Mouse (Mus musculus) neural tube, embryonic 11.5 days (tissue): ENCODE data around the gene Slc36a2. TPM values are rescaled to one million over a fixed set of nuclear protein-coding genes. Genes with fewer than 3 reads are reported as not detected.

Experiments used
- ATAC-seq: fragments of 200-750 bp; cut with Nextera tagmentation; 2 replicates; pipeline ENCODE4 v1.8.0; 2017; ENCODE audit warnings: moderate number of reproducible peaks, mild to moderate bottlenecking, moderate TSS enrichment, moderate library complexity; ENCODE audit not compliant: insufficient read depth, low FRiP score, low TSS enrichment
- DNase-seq: peaks from one replicate; pipeline ENCODE4 v3.0.0-alpha.2; 2015; ENCODE audit warnings: low spot score
- H3K27ac ChIP-seq: fragments of 300-500 bp; sonication (generic); 2 replicates; pipeline ENCODE4 v1.5.1; 2014; ENCODE audit warnings: low read depth, mild to moderate bottlenecking, low read length
- H3K27me3 ChIP-seq: fragments of 300-500 bp; sonication (generic); 2 replicates; pipeline ENCODE4 v1.6.1; 2014; ENCODE audit warnings: mild to moderate bottlenecking, low read length, mixed read lengths; ENCODE audit not compliant: control insufficient read depth, insufficient read depth
- H3K36me3 ChIP-seq: fragments of 300-500 bp; sonication (generic); 2 replicates; pipeline ENCODE4 v1.6.1; 2014; ENCODE audit warnings: mild to moderate bottlenecking, low read length, moderate library complexity, mixed read lengths; ENCODE audit not compliant: control insufficient read depth, insufficient read depth
- H3K4me1 ChIP-seq: fragments of 300-500 bp; sonication (generic); 2 replicates; pipeline ENCODE4 v1.6.1; 2014; ENCODE audit warnings: low read length, mixed read lengths; ENCODE audit not compliant: control insufficient read depth, insufficient read depth
- H3K4me2 ChIP-seq: fragments of 300-500 bp; sonication (generic); 2 replicates; pipeline ENCODE4 v1.6.1; 2014; ENCODE audit warnings: low read depth, mild to moderate bottlenecking, moderate library complexity
- H3K4me3 ChIP-seq: fragments of 300-500 bp; sonication (generic); 2 replicates; pipeline ENCODE4 v1.5.1; 2014; ENCODE audit warnings: low read depth, low read length
- H3K9ac ChIP-seq: fragments of 300-500 bp; sonication (generic); 2 replicates; pipeline ENCODE4 v1.6.1; 2014; ENCODE audit warnings: mild to moderate bottlenecking, low read length
- H3K9me3 ChIP-seq: fragments of 300-500 bp; sonication (generic); 2 replicates; pipeline ENCODE4 v1.6.1; 2016; ENCODE audit warnings: low read length; ENCODE audit not compliant: control insufficient read depth
- WGBS: fragments of 180-500 bp; shearing (Covaris S2); extraction: QIAGEN DNeasy Blood & Tissue Kit; methylation state at CpG from one replicate; pipeline ENCODE4 v1.1.7; 2014; 5-methylcytosine and 5-hydroxymethylcytosine counted together
- polyA plus RNA-seq: library from polyadenylated mRNA; unstranded; fragments of >200 nt; fragmentation: Nextera tagmentation; extraction: Ambion mirVana; gene quantifications from 2 replicates; pipeline ENCODE4 v1.2.1, GENCODE M21; 2014

The Slc36a2 gene
- polyA plus RNA-seq, 1 experiment from 2014 or later, result 0.76 TPM

GRCm38 (mm10) chr11:55151608-55152007, 33.3 kb downstream of the Slc36a2 start, which contains the start of gene Slc36a3:
Slc36a3 (minus strand) TSS chr11:55151708.
- Histone ChIP-seq H3K4me3 (no peak within 1 kb of the TSS), H3K4me1 (no peaks in the 10 kb centered on the region), H3K27ac (no peak within 1 kb of the TSS), H3K36me3 (no peaks in the 10 kb centered on the region), H3K27me3 (no peaks in the 10 kb centered on the region), H3K9me3 (no peaks in the 10 kb centered on the region), H3K4me2 (no peak within 1 kb of the TSS), H3K9ac (no peak within 1 kb of the TSS)
- DNase-seq, result no peak
- 78% methylated on average over 3 of the region's 3 CpGs for WGBS
- ATAC-seq, result no peak

GRCm38 (mm10) chr11:55148461-55148860, 36.4 kb downstream of the Slc36a2 start:
- Histone ChIP-seq H3K9me3 (no peaks in the 10 kb centered on the region), H3K27me3 (no peaks in the 10 kb centered on the region), H3K4me1 (no peaks in the 10 kb centered on the region), H3K27ac (no peak overlapping the region), H3K4me3 (no peak overlapping the region), H3K9ac (no peak overlapping the region), H3K4me2 (no peak overlapping the region), H3K36me3 (no peaks in the 10 kb centered on the region)
- no peak for ATAC-seq
- no peak for DNase-seq
- 80% methylated on average over 4 of the region's 4 CpGs for WGBS

DNA sequence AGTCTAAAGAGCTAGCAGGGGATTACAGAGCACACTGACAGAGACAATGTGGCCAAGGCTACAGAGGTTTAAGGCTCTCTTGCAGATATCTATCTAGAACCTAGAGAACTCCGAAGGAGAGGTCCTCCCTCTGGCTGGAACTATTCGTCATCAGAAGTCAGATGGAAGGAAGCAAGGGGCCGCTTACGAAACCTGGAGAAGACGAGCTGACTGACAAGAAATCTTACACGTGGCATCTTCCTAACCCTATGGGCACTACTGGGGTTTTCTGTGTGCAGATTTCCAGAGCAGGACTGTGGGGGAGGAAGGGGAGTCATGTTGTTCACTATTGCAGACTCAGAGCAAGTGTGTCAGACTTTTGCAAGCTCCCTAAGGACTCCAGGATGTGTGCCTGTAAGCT, 37.5 kb downstream of the Slc36a2 start:
- 73% methylated on average over 6 of the region's 6 CpGs for WGBS
- DNase-seq (no peak), ATAC-seq (no peak)
- no peak overlapping the region for H3K4me3 ChIP-seq
- H3K4me1 ChIP-seq, result no peaks in the 10 kb centered on the region
- H3K27ac ChIP-seq, result no peak overlapping the region
- no peak overlapping the region for H3K9ac ChIP-seq
- H3K4me2 ChIP-seq, result no peak overlapping the region
- no peaks in the 10 kb centered on the region for H3K36me3 ChIP-seq
- no peaks in the 10 kb centered on the region for H3K9me3 ChIP-seq
- no peaks in the 10 kb centered on the region for H3K27me3 ChIP-seq

DNA sequence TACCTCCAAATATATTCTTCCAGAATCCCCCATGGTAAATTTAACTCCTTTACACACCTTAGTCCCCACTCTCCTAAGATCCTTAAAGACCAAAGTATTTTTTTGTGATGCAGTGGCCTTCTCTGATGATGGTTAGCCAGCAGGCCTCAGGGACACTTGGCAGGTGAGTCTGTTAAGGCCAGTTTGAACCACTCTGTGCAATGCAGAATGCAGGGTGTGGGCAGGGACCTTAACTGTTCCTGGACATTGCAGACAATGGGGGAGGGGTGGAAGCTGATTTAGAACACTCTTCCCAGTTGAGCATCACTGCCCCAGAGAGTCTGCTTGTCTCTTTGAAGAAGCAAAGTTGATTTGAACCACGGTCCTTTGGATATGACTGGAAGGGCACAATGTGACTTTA, 38.0 kb downstream of the Slc36a2 start:
- H3K36me3 ChIP-seq, result no peaks in the 10 kb centered on the region
- H3K27ac ChIP-seq, result no peak overlapping the region
- no peak overlapping the region for H3K4me2 ChIP-seq
- no peaks in the 10 kb centered on the region for H3K4me1 ChIP-seq
- no peak for DNase-seq
- H3K9ac ChIP-seq, result no peak overlapping the region
- no peak overlapping the region for H3K4me3 ChIP-seq
- no peak for ATAC-seq
- 63% methylated on average over 1 of the region's 1 CpGs for WGBS
- H3K9me3 ChIP-seq, result no peaks in the 10 kb centered on the region
- no peaks in the 10 kb centered on the region for H3K27me3 ChIP-seq

GRCm38 (mm10) chr11:55144011-55144410, 40.9 kb downstream of the Slc36a2 start:
- no peaks in the 10 kb centered on the region for H3K27me3 ChIP-seq
- H3K36me3 ChIP-seq, result no peaks in the 10 kb centered on the region
- no peaks in the 10 kb centered on the region for H3K9me3 ChIP-seq
- DNase-seq (no peak), ATAC-seq (no peak)
- no peaks in the 10 kb centered on the region for H3K4me1 ChIP-seq
- H3K4me3 ChIP-seq, result no peak overlapping the region
- no peak overlapping the region for H3K4me2 ChIP-seq
- WGBS, result 84% methylated on average over 5 of the region's 5 CpGs
- H3K27ac ChIP-seq, result no peak overlapping the region
- no peak overlapping the region for H3K9ac ChIP-seq

DNA sequence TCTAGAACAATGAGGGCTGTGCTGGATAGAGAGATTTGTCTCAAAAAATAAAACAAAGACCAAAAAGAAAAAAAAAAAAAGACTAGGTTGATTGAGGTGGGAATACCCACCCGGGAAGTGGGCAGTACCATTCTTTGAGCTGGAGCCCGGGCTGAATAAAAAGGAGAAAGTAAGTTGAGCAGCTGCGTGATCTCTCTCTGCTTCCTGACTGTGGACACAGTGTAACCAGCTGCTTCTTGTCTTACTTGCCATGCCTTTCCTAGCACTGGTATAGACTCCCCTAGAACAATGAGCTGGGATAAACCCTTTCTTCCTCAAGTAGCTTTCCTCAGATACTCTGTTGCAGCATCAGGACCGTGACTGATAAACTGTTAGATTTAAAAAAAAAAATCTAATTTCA, 43.4 kb downstream of the Slc36a2 start:
- WGBS, result 88% methylated on average over 4 of the region's 4 CpGs

GRCm38 (mm10) chr11:55137646-55138045, 47.2 kb downstream of the Slc36a2 start:
- Histone ChIP-seq H3K27me3 (no peaks in the 10 kb centered on the region), H3K36me3 (no peaks in the 10 kb centered on the region), H3K9ac (no peak overlapping the region), H3K9me3 (no peaks in the 10 kb centered on the region), H3K27ac (no peak overlapping the region), H3K4me3 (no peak overlapping the region), H3K4me1 (no peaks in the 10 kb centered on the region), H3K4me2 (no peak overlapping the region)
- ATAC-seq, result no peak
- DNase-seq, result no peak

More for the DNA sequence above, 43.4 kb downstream of the Slc36a2 start:
- no peak overlapping the region for H3K9ac ChIP-seq
- no peak for DNase-seq
- no peak overlapping the region for H3K27ac ChIP-seq
- ATAC-seq, result no peak
- no peaks in the 10 kb centered on the region for H3K9me3 ChIP-seq
- no peaks in the 10 kb centered on the region for H3K4me1 ChIP-seq
- H3K4me2 ChIP-seq, result no peak overlapping the region
- H3K4me3 ChIP-seq, result no peak overlapping the region
- no peaks in the 10 kb centered on the region for H3K27me3 ChIP-seq
- H3K36me3 ChIP-seq, result no peaks in the 10 kb centered on the region

GRCm38 (mm10) chr11:55136770-55137547, 47.9 kb downstream of the Slc36a2 start:
- H3K4me3 ChIP-seq, result no peak overlapping the region
- 83% methylated on average over 15 of the region's 15 CpGs for WGBS
- H3K36me3 ChIP-seq, result no peaks in the 10 kb centered on the region
- no peaks in the 10 kb centered on the region for H3K27me3 ChIP-seq
- no peak overlapping the region for H3K4me2 ChIP-seq
- DNase-seq (no peak), ATAC-seq (no peak)
- H3K9me3 ChIP-seq, result no peaks in the 10 kb centered on the region
- H3K27ac ChIP-seq, result no peak overlapping the region
- H3K9ac ChIP-seq, result no peak overlapping the region
- H3K4me1 ChIP-seq, result no peaks in the 10 kb centered on the region

GRCm38 (mm10) chr11:55134871-55135270, 50.0 kb downstream of the Slc36a2 start:
- Histone ChIP-seq H3K27me3 (no peaks in the 10 kb centered on the region), H3K36me3 (no peaks in the 10 kb centered on the region), H3K9ac (no peak overlapping the region), H3K4me1 (no peaks in the 10 kb centered on the region), H3K4me3 (no peak overlapping the region), H3K4me2 (no peak overlapping the region), H3K27ac (no peak overlapping the region), H3K9me3 (no peaks in the 10 kb centered on the region)
- DNase-seq, result no peak
- ATAC-seq, result no peak
- WGBS, result 97% methylated on average over 5 of the region's 5 CpGs
